Mouse (Mus musculus) myocyte (in vitro differentiated cells): ENCODE data around the gene Taco1. TPM values are rescaled to one million over a fixed set of nuclear protein-coding genes. Genes with fewer than 3 reads are reported as not detected.
"Not testable (repeated sequence)": the region's sequence is repeated elsewhere in the genome, so short reads cannot be mapped to it uniquely, and the experiment has no call there.

ENCODE experiments used
- H3K27me3 ChIP-seq: one replicate; pipeline ENCODE4 v1.6.1; 2011; ENCODE audit not compliant: control insufficient read depth, insufficient read depth, insufficient read length
- H3K36me3 ChIP-seq: one replicate; pipeline ENCODE4 v1.6.1; 2011; ENCODE audit not compliant: control insufficient read depth, insufficient read depth
- H3K4me2 ChIP-seq: one replicate; pipeline ENCODE4 v1.6.1; 2011; ENCODE audit warnings: low read depth, control low read depth
- H3K4me3 ChIP-seq: one replicate; pipeline ENCODE4 v1.5.1; 2011; ENCODE audit warnings: mild to moderate bottlenecking, control low read depth, moderate library complexity
- H3K79me2 ChIP-seq: one replicate; pipeline ENCODE4 v1.6.1; 2011; ENCODE audit not compliant: control insufficient read depth, insufficient read depth
- H3ac ChIP-seq: one replicate; pipeline ENCODE4 v1.6.1; 2011; ENCODE audit not compliant: control insufficient read depth, insufficient read length
- CEBPB ChIP-seq: IDR thresholded peaks from 2 replicates; pipeline ENCODE4 v1.6.1; 2011; ENCODE audit warnings: mild to moderate bottlenecking, moderate library complexity; ENCODE audit not compliant: poor library complexity, insufficient read depth, severe bottlenecking
- E2F4 ChIP-seq: IDR thresholded peaks from one replicate; pipeline ENCODE4 v1.6.1; 2011; ENCODE audit warnings: mild to moderate bottlenecking, control low read depth, moderate library complexity; ENCODE audit not compliant: insufficient read depth
- MAX ChIP-seq: IDR thresholded peaks from one replicate; pipeline ENCODE4 v1.6.1; 2011; ENCODE audit warnings: low read depth, mild to moderate bottlenecking, control low read depth
- MYOD1 ChIP-seq, 3 experiments: IDR thresholded peaks; one replicate each; pipeline ENCODE4 v1.6.1; 2011; ENCODE audit warnings: control low read depth in 2 of 3, low read depth in 2 of 3, mild to moderate bottlenecking in 2 of 3, moderate library complexity in 1 of 3; ENCODE audit not compliant: insufficient read length in 2 of 3, control insufficient read depth in 1 of 3
- MYOG ChIP-seq, 3 experiments: IDR thresholded peaks; one replicate each; pipeline ENCODE4 v1.6.1; 2011; ENCODE audit warnings: control low read depth in 2 of 3, low read depth in 2 of 3, mild to moderate bottlenecking in 2 of 3; ENCODE audit not compliant: insufficient read length in 2 of 3, control insufficient read depth in 1 of 3, insufficient read depth in 1 of 3
- POLR2A ChIP-seq: IDR thresholded peaks from one replicate; pipeline ENCODE4 v1.6.1; 2011; ENCODE audit warnings: low read depth, mild to moderate bottlenecking, control low read depth, moderate library complexity; ENCODE audit not compliant: insufficient read length
- POLR2AphosphoS2 ChIP-seq: IDR thresholded peaks from one replicate; pipeline ENCODE4 v1.6.1; 2011; ENCODE audit warnings: low read depth, control low read depth; ENCODE audit not compliant: insufficient read length
- REST ChIP-seq: IDR thresholded peaks from one replicate; pipeline ENCODE4 v1.6.1; 2011; ENCODE audit warnings: mild to moderate bottlenecking, control low read depth, moderate library complexity; ENCODE audit not compliant: insufficient read depth, insufficient read length
- SRF ChIP-seq: IDR thresholded peaks from one replicate; pipeline ENCODE4 v1.6.1; 2011; ENCODE audit warnings: low read depth; ENCODE audit not compliant: control insufficient read depth, insufficient read length
- TCF12 ChIP-seq: IDR thresholded peaks from one replicate; pipeline ENCODE4 v1.6.1; 2011; ENCODE audit warnings: mild to moderate bottlenecking, control low read depth; ENCODE audit not compliant: poor library complexity, insufficient read depth, severe bottlenecking
- TCF3 ChIP-seq: IDR thresholded peaks from one replicate; pipeline ENCODE4 v1.6.1; 2011; ENCODE audit warnings: low read depth, control low read depth; ENCODE audit not compliant: insufficient read length
- USF1 ChIP-seq: IDR thresholded peaks from one replicate; pipeline ENCODE4 v1.6.1; 2011; ENCODE audit warnings: low read depth, mild to moderate bottlenecking, control low read depth, moderate library complexity
- polyA plus RNA-seq: library from polyadenylated mRNA; unstranded; fragments of >200 nt; fragmentation: generic; extraction: Trizol; gene quantifications from one replicate; pipeline ENCODE4 v1.2.1, GENCODE M21; 2012; ENCODE audit warnings: missing spikeins

The Taco1 gene
- polyA plus RNA-seq, 1 experiment = 21.2 TPM

- Histone ChIP-seq H3ac (no peak overlapping the region), H3K4me3 (no peak overlapping the region), H3K27me3 (peaks cover 32% of the 10 kb centered on the region), H3K79me2 (no peaks in the 10 kb centered on the region), H3K36me3 (no peaks in the 10 kb centered on the region), H3K4me2 (no peak overlapping the region)
- TF ChIP-seq MYOG (IDR thresholded peaks at IDR 0.05; ENCODE audit: control insufficient read depth in 1 of 3, insufficient read depth in 1 of 3, insufficient read length in 2 of 3, low read depth in 2 of 3) (no peak), POLR2A (no peak), POLR2AphosphoS2 (no peak), E2F4 (no peak)
These were observed 38.3 kb upstream of the Taco1 start for GRCm38 (mm10) chr11:106027607-106028006.

GRCm38 (mm10) chr11:106032074-106032473, 33.8 kb upstream of the Taco1 start:
- H3K4me3 ChIP-seq, H3ac ChIP-seq, H3K36me3 ChIP-seq, H3K79me2 ChIP-seq, H3K4me2 ChIP-seq, H3K27me3 ChIP-seq: not testable (repeated sequence)

GRCm38 (mm10) chr11:106033491-106033919, 32.4 kb upstream of the Taco1 start:
- Histone ChIP-seq H3ac (no peak overlapping the region), H3K36me3 (no peaks in the 10 kb centered on the region), H3K4me2 (no peak overlapping the region), H3K79me2 (peaks cover 15% of the 10 kb centered on the region), H3K27me3 (no peaks in the 10 kb centered on the region), H3K4me3 (no peak overlapping the region)
- TF ChIP-seq POLR2A (no peak), USF1 (no peak), SRF (no peak), TCF12 (no peak), E2F4 (no peak), MYOG (IDR thresholded peaks at IDR 0.05; ENCODE audit: control insufficient read depth in 1 of 3, insufficient read depth in 1 of 3, insufficient read length in 2 of 3, low read depth in 2 of 3) (no peak), REST (no peak), MYOD1 (IDR thresholded peaks at IDR 0.05; ENCODE audit: control insufficient read depth in 1 of 3, insufficient read length in 2 of 3, low read depth in 2 of 3) (no peak), POLR2AphosphoS2 (no peak), TCF3 (no peak), MAX (no peak), CEBPB (no peak)

- Histone ChIP-seq H3K27me3 (no peaks in the 10 kb centered on the region), H3ac (no peak overlapping the region), H3K79me2 (peaks cover 30% of the 10 kb centered on the region), H3K36me3 (no peaks in the 10 kb centered on the region), H3K4me2 (no peak overlapping the region), H3K4me3 (no peak overlapping the region)
- TF ChIP-seq SRF (no peak), CEBPB (no peak), POLR2A (no peak), E2F4 (no peak), REST (no peak), TCF3 (no peak), TCF12 (no peak), POLR2AphosphoS2 (no peak), USF1 (no peak), MAX (no peak), MYOD1 (IDR thresholded peaks at IDR 0.05; ENCODE audit: control insufficient read depth in 1 of 3, insufficient read length in 2 of 3, low read depth in 2 of 3) (no peak), MYOG (IDR thresholded peaks at IDR 0.05; ENCODE audit: control insufficient read depth in 1 of 3, insufficient read depth in 1 of 3, insufficient read length in 2 of 3, low read depth in 2 of 3) (no peak)
These were observed 30.9 kb upstream of the Taco1 start for GRCm38 (mm10) chr11:106034986-106035385.

GRCm38 (mm10) chr11:106036548-106037417, 29.1 kb upstream of the Taco1 start, which contains the start of gene Dcaf7:
Gene Dcaf7 (plus strand): TSS chr11:106036872.
- Histone ChIP-seq H3K79me2 (peaks cover 47% of the 10 kb centered on the region), H3K27me3 (no peaks in the 10 kb centered on the region), H3K4me2 (peak within 1 kb of the TSS; percentile 99), H3ac (peak within 1 kb of the TSS; percentile 37), H3K4me3 (peak within 1 kb of the TSS; percentile 87), H3K36me3 (no peaks in the 10 kb centered on the region)
- TF ChIP-seq MAX (no peak), TCF12 (no peak), REST (no peak), MYOG (IDR thresholded peaks at IDR 0.05; ENCODE audit: control insufficient read depth in 1 of 3, insufficient read depth in 1 of 3, insufficient read length in 2 of 3, low read depth in 2 of 3) (no peak), CEBPB (no peak), E2F4 (peak; percentile 63), POLR2A (peak; percentile 77), USF1 (peak; percentile 66), POLR2AphosphoS2 (peak; percentile 82)
